9 mouse cellular contexts compared by ENCODE assay signal in genomic region chr5:66075032-66075488, GRCm38 (mm10).
A peak's percentile ranks its signal among the peaks of the same experiment; 100 is the strongest.
DNase-seq lines count a peak whose midpoint lies in the region; ATAC-seq and TF ChIP-seq lines count a peak whose summit lies in the region.
"Had no signal": no experiment of that assay in that cellular context is flagged by ENCODE, and none has a peak within 500 bp of the region (broad histone marks: within the 10 kb centered on the region; RNA-seq: fewer than 3 reads in every experiment).

No protein-coding gene starts in this region.

- H3K27ac ChIP-seq in thymus, adult 2 months (ENCODE audit: control insufficient read depth, insufficient read depth, low read length) = peak overlapping the region; percentile 99
- H3K27ac ChIP-seq in forebrain, embryonic 16.5 days (ENCODE audit: low read length) = no peak overlapping the region

- 6% methylated on average over 9 of the region's 9 CpGs for WGBS in thymus, adult 2 months
- 90% methylated on average over 9 of the region's 9 CpGs for WGBS in forebrain, embryonic 16.5 days

- H3K4me3 ChIP-seq in thymus, adult 2 months (ENCODE audit: control insufficient read depth, insufficient read depth, low read length) = no peak overlapping the region
- no peak overlapping the region for H3K4me3 ChIP-seq in forebrain, embryonic 16.5 days (replicated peaks; ENCODE audit: low read length)
- H3K4me3 ChIP-seq: myocyte had no signal

- no peak for TF ChIP-seq CTCF in thymus, adult 2 months (IDR thresholded peaks at IDR 0.05; ENCODE audit: borderline replicate concordance, control insufficient read depth, extremely low read depth, insufficient read depth, low read length, poor library complexity)

- no peak for ATAC-seq in forebrain, embryonic 16.5 days

- H3K27me3 ChIP-seq in thymus, adult 2 months (ENCODE audit: control insufficient read depth, insufficient read depth, low read length) = no peaks in the 10 kb centered on the region
- H3K27me3 ChIP-seq in forebrain, embryonic 16.5 days (replicated peaks; ENCODE audit: control insufficient read depth, insufficient read depth, low read length) = no peaks in the 10 kb centered on the region

- H3K36me3 ChIP-seq in thymus, adult 2 months (ENCODE audit: control insufficient read depth, insufficient read depth, low read length) = no peaks in the 10 kb centered on the region
- no peaks in the 10 kb centered on the region for H3K36me3 ChIP-seq in forebrain, embryonic 16.5 days (ENCODE audit: control insufficient read depth, insufficient read depth)

- H3K9ac ChIP-seq in forebrain, embryonic 16.5 days (replicated peaks; ENCODE audit: low read depth, low read length) = no peak overlapping the region

- no peak for TF ChIP-seq POLR2A in thymus, adult 2 months (IDR thresholded peaks at IDR 0.05; ENCODE audit: control insufficient read depth, extremely low read depth, insufficient read depth, low read length, poor library complexity)

- peak; percentile 36 for DNase-seq in layer of hippocampus, adult 11-12 months (ENCODE audit: low spot score)
- DNase-seq in layer of hippocampus, postnatal 25 days (ENCODE audit: extremely low spot score in 1 of 2, low spot score in 1 of 2) = no peak
- DNase-seq in kidney, adult 18-20 months = peak; percentile 69
- DNase-seq in lung, postnatal 25 days (ENCODE audit: low spot score) = peak; percentile 69
- peak; percentile 80 for DNase-seq in thymus, adult 2 months
- no peak for DNase-seq in cerebellum, adult 11-12 months
- no peak for DNase-seq in adrenal gland, postnatal 25 days

- H3K9me3 ChIP-seq in forebrain, embryonic 16.5 days (ENCODE audit: control insufficient read depth, low read length) = no peaks in the 10 kb centered on the region

- no peak overlapping the region for H3K4me2 ChIP-seq in forebrain, embryonic 16.5 days (ENCODE audit: low read length)

- H3K4me1 ChIP-seq in thymus, adult 2 months (replicated peaks; ENCODE audit: control insufficient read depth, insufficient read depth, low read length) = peaks cover 49% of the 10 kb centered on the region
- peaks cover 2% of the 10 kb centered on the region; the same call in 1 of the 2 replicates for H3K4me1 ChIP-seq in forebrain, embryonic 16.5 days (replicated peaks; ENCODE audit: control insufficient read depth, insufficient read depth, low read length)

Comparison
In these comparisons a context has a peak if more than half of its experiments do, and no peak if none do; other contexts are left out.
1. DNase-seq: peak in layer of hippocampus, adult 11-12 months (single experiment), kidney, adult 18-20 months (single experiment), lung, postnatal 25 days (single experiment) and thymus, adult 2 months (single experiment); none in layer of hippocampus, postnatal 25 days (0 of 2), cerebellum, adult 11-12 months (single experiment) and adrenal gland, postnatal 25 days (single experiment).